Mouse (Mus musculus): ENCODE data around the gene Gm10228.
"Not testable (repeated sequence)": the region's sequence is repeated elsewhere in the genome, so short reads cannot be mapped to it uniquely, and the experiment has no call there.

The Gm10228 gene

GRCm38 (mm10) chr16:89041372-89041771, at the start of gene Gm10228:
Gm10228 (minus strand) TSS chr16:89041472.
- not testable (repeated sequence) for DNase-seq (ENCODE audit: extremely low read depth, low read depth, low spot score)

- not testable (repeated sequence) for DNase-seq (ENCODE audit: extremely low read depth, low read depth, low spot score)
Measured at GRCm38 (mm10) chr16:89071041-89071440, 29.8 kb upstream of the Gm10228 start.

DNA sequence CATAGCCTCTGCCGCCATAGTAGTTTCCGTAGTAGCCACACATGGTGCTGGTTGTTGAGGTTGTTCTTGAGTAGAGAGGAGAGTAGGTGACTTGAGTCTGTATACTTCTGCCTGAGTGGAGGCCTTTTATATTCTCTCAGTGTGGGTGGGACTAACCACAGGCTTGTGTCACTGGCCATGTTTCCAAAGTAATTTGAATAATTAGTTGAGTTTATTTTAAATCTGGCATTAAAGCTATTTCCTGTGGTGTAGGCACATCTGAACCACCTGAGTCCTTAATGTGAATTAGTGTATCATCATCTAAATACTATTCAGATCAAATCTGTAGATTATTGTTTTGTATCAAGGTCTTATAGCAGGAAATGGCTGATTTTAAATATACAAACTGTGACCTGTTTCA, 22.6 kb upstream of the Gm10228 start, which contains the start of gene 1110025L11Rik:
1110025L11Rik (minus strand) TSS at position 101 of the 400 bp plus-strand sequence.
- DNase-seq (ENCODE audit: extremely low read depth, low read depth, low spot score): not testable (repeated sequence)

DNA sequence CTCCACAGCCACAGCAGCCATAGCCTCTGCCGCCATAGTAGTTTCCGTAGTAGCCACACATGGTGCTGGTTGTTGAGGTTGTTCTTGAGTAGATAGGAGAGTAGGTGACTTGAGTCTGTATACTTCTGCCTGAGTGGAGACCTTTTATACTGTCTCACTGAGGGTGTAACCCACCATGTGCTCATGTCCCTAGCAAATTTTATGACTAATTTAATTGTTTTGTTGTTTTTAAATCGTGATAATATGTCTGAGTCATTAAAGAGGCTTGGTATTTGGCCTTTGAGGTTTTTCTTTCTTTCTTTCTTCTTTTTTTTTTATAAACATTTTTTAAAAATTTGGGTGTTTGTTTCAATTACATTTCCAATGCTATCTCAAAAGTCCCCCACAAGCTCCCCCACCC, 6.5 kb upstream of the Gm10228 start, which contains the start of gene Krtap6-5:
Krtap6-5 (minus strand) TSS at position 101 of the 400 bp plus-strand sequence.
- DNase-seq (ENCODE audit: extremely low read depth, low read depth, low spot score): no peak

GRCm38 (mm10) chr16:89031399-89031798, 9.9 kb downstream of the Gm10228 start, which contains the start of gene Krtap6-1:
Krtap6-1 (plus strand) TSS chr16:89031699.
- DNase-seq (ENCODE audit: extremely low read depth, low read depth, low spot score): not testable (repeated sequence)

GRCm38 (mm10) chr16:89014984-89015383, 26.3 kb downstream of the Gm10228 start, which contains the start of gene Gm10229:
Gm10229 (plus strand) TSS chr16:89015284.
- DNase-seq (ENCODE audit: extremely low read depth, low read depth, low spot score): not testable (repeated sequence)

DNA sequence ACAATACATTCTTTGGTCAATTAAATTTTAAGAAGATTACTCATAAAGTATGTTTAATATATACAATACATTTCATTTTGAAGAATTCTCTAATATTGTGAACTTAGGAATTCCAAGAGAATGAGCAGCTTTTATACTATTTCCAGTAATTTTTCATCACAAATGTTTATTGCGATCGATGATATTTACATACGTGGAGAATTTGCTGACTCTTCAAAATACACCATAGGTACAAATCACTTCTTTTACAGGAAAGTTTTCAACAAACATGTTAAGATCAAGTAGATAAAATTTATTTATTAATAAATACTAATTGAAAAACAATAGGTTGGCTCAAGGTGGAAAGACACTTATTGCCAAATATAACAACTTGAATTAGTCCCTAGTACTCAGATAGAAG, 27.3 kb downstream of the Gm10228 start:
- no peak for DNase-seq (ENCODE audit: extremely low read depth, low read depth, low spot score)

DNA sequence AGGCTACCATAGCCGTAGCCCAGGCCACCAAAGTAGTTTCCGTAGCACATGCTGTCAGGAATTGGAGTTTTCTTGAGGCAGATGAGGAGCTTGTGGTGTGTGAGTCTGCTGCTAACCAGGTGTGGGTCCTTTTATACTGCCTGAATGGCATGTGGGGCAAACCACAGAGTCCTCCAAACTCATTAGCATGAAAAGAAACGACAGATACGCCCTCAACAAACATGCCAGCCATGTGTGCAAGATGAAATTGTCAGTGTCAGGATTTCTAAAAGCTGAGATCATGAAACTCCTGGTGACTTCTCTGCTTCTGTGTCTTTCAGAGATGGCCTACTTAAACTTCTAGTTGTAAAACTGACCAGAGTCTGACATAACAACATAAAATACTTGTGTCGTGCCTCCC, 30.6 kb downstream of the Gm10228 start, which contains the start of gene Krtap22-2:
Krtap22-2 (minus strand) TSS at position 101 of the 400 bp plus-strand sequence.
- no peak for DNase-seq (ENCODE audit: extremely low read depth, low read depth, low spot score)

Measured in fat pad, adult 2 months (tissue).